Mouse (Mus musculus) lung, postnatal 0 days (tissue): ENCODE results near the gene Mrm3. TPM values are rescaled to one million over a fixed set of nuclear protein-coding genes. Genes with fewer than 3 reads are reported as not detected.

Experiments
- ATAC-seq: fragments of 200-750 bp; cut with Nextera tagmentation; 2 replicates; pipeline ENCODE4 v1.8.0; 2017; ENCODE audit warnings: moderate library complexity
- DNase-seq: peaks from one replicate; pipeline ENCODE4 v3.0.0-alpha.2; 2016; ENCODE audit warnings: low spot score
- H3K27ac ChIP-seq: fragments of 300-500 bp; sonication (generic); 2 replicates; pipeline ENCODE4 v1.5.1; 2014; ENCODE audit warnings: antibody characterized with exemption, mild to moderate bottlenecking, low read length, mixed read lengths
- H3K27me3 ChIP-seq: fragments of 300-500 bp; sonication (generic); replicated peaks from 2 replicates; pipeline ENCODE4 v1.6.1; 2014; ENCODE audit warnings: low read length, mixed read lengths; ENCODE audit not compliant: insufficient read depth
- H3K36me3 ChIP-seq: fragments of 300-500 bp; sonication (generic); 2 replicates; pipeline ENCODE4 v1.6.1; 2014; ENCODE audit warnings: low read length, mixed read lengths; ENCODE audit not compliant: insufficient read depth
- H3K4me1 ChIP-seq: fragments of 300-500 bp; sonication (generic); 2 replicates; pipeline ENCODE4 v1.6.1; 2014; ENCODE audit warnings: antibody characterized with exemption, low read depth, low read length, mixed read lengths; ENCODE audit not compliant: insufficient read depth
- H3K4me2 ChIP-seq: fragments of 300-500 bp; sonication (generic); replicated peaks from 2 replicates; pipeline ENCODE4 v1.6.1; 2014; ENCODE audit warnings: low read depth, mild to moderate bottlenecking, low read length, moderate library complexity, mixed read lengths
- H3K4me3 ChIP-seq: fragments of 300-500 bp; sonication (generic); 2 replicates; pipeline ENCODE4 v1.5.1; 2014; ENCODE audit warnings: low read depth, low read length
- H3K9ac ChIP-seq: fragments of 300-500 bp; sonication (generic); replicated peaks from 2 replicates; pipeline ENCODE4 v1.6.1; 2014; ENCODE audit warnings: low read depth, mild to moderate bottlenecking
- H3K9me3 ChIP-seq: fragments of 300-500 bp; sonication (generic); 2 replicates; pipeline ENCODE4 v1.6.1; 2016; ENCODE audit warnings: low read length, mixed read lengths
- CTCF ChIP-seq: IDR thresholded peaks from 2 replicates; pipeline ENCODE4 v1.5.1; 2016; ENCODE audit warnings: antibody characterized with exemption, mild to moderate bottlenecking
- EP300 ChIP-seq: IDR thresholded peaks from 2 replicates; pipeline ENCODE4 v1.6.1; 2016; ENCODE audit warnings: antibody characterized with exemption, mild to moderate bottlenecking, control low read depth
- WGBS: fragments of 180-500 bp; shearing (Covaris S2); extraction: QIAGEN DNeasy Blood & Tissue Kit; methylation state at CpG from one replicate; pipeline ENCODE4 v1.1.7; 2014; 5-methylcytosine and 5-hydroxymethylcytosine counted together
- polyA plus RNA-seq: library from polyadenylated mRNA; unstranded; fragments of >200 nt; fragmentation: Nextera tagmentation; extraction: Ambion mirVana; gene quantifications from 2 replicates; pipeline ENCODE4 v1.2.1, GENCODE M21; 2015

Mrm3 gene
- polyA plus RNA-seq, 1 experiment from 2014 or later = 7.7 TPM

DNA sequence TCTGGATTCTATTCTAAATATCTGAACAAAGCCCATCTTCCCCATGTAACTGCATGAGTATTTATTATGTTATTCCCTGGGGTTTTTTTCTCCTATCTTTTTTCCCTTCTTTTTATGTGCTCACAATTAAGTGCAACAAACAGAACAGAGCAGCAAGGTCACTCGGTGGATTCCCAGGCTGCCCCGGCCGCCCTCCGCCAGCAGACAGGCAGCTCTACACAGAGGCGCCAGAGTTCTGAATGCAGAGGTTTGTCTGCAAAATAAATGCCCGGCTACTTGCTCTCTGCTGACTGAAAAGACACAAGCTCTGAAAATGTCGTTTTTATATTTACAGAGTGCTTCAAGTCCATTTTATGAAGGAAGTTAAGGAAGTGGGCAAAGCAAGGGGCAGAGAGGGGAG is 24.0 kb downstream of the Mrm3 start:
- Histone ChIP-seq H3K27ac (no peak overlapping the region), H3K4me2 (no peak overlapping the region), H3K9ac (no peak overlapping the region), H3K27me3 (no peaks in the 10 kb centered on the region), H3K9me3 (no peaks in the 10 kb centered on the region), H3K36me3 (no peaks in the 10 kb centered on the region), H3K4me3 (no peak overlapping the region), H3K4me1 (no peaks in the 10 kb centered on the region)
- ATAC-seq = no peak
- DNase-seq = no peak
- 58% methylated on average over 7 of the region's 7 CpGs for WGBS
- no peak for TF ChIP-seq EP300
- no peak for TF ChIP-seq CTCF

DNA sequence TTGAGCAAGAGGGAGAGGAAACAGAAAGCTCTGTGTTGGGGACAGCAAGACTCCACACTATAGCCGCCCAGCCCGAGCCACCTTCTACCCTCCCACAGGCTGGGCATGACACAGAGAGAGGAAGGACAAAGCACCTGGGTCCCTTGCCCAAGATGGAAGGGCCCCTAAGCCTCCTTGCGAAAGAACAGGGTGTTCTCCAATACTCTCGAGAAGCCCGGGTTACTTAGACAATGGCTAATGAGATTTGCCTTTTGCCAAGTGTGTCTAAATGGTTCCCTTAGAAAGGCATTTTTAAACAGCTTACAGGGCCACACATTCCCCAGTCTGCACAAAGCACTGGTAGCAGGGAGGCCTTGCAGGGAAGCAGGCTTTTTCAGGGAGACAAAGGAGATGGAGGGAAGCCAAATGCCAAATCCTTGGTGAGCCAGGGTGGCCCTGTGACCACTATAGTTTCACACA is 24.5 kb downstream of the Mrm3 start:
- TF ChIP-seq CTCF = no peak
- no peak for TF ChIP-seq EP300
- Histone ChIP-seq H3K9ac (no peak overlapping the region), H3K9me3 (no peaks in the 10 kb centered on the region), H3K27ac (no peak overlapping the region), H3K36me3 (no peaks in the 10 kb centered on the region), H3K4me1 (no peaks in the 10 kb centered on the region), H3K4me2 (no peak overlapping the region), H3K4me3 (no peak overlapping the region), H3K27me3 (no peaks in the 10 kb centered on the region)
- WGBS = 37% methylated on average over 5 of the region's 5 CpGs
- ATAC-seq = no peak
- peak; percentile 7 for DNase-seq

DNA sequence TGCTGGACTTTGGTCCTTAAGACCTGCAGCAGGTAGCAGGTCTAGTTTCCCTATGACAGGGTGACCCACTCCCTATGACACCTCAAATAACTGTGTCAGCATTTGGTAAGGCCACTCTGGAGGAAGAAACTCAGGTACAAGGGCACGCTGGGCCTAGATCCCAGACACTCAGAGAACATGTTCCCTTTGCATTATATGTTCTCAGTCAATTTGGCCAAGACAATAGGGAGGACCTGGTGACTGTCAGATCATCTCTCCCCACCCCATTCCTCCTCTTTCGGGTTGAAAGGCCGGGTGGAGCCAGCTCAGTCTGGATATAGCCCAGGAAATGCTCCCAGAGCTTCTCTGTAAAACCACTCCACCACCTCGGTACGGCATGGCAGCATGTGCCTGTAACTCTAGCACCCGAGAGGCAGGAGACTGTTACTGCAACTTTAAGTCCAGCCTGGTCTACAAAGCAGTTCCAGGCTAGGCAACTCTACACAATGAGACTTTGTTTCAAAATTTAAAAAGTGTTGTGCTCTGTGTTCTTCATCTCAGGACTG is 25.1 kb downstream of the Mrm3 start:
- Histone ChIP-seq H3K4me1 (no peaks in the 10 kb centered on the region), H3K9ac (no peak overlapping the region), H3K27ac (no peak overlapping the region), H3K9me3 (no peaks in the 10 kb centered on the region), H3K4me3 (no peak overlapping the region), H3K4me2 (no peak overlapping the region), H3K27me3 (no peaks in the 10 kb centered on the region), H3K36me3 (no peaks in the 10 kb centered on the region)
- WGBS = 75% methylated on average over 6 of the region's 6 CpGs
- 0 out of 2 replicates have a peak, but pooled peaks have one; percentile 2 for TF ChIP-seq CTCF
- no peak for TF ChIP-seq EP300
- DNase-seq (no peak), ATAC-seq (no peak)

DNA sequence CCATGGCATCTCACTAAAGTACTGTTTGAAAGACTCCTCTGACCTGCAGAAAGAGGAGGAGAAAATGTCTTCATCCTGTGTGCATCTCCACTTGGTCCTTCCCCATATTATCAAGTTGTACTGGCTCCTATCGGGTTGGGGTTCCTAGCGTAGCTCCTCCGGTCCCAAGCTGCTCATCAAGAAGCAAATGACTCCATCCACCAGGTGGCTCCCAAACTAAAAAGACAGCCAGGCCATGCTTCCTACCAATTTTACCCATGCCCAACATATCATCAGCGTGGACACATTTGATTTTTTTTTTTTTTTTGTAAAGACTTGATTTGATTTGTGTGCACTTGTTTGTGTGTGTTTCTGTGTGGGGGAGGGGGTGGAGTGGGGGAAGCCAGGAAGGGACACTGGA is 28.9 kb downstream of the Mrm3 start:
- H3K9ac ChIP-seq = no peak overlapping the region
- H3K9me3 ChIP-seq = no peaks in the 10 kb centered on the region
- ATAC-seq = no peak
- H3K36me3 ChIP-seq = no peaks in the 10 kb centered on the region
- H3K4me3 ChIP-seq = no peak overlapping the region
- TF ChIP-seq CTCF (peak; percentile 61), EP300 (no peak)
- peak; percentile 36 for DNase-seq
- no peak overlapping the region for H3K4me2 ChIP-seq
- no peaks in the 10 kb centered on the region for H3K4me1 ChIP-seq
- no peak overlapping the region for H3K27ac ChIP-seq
- WGBS = 70% methylated on average over 4 of the region's 4 CpGs
- no peaks in the 10 kb centered on the region for H3K27me3 ChIP-seq

DNA sequence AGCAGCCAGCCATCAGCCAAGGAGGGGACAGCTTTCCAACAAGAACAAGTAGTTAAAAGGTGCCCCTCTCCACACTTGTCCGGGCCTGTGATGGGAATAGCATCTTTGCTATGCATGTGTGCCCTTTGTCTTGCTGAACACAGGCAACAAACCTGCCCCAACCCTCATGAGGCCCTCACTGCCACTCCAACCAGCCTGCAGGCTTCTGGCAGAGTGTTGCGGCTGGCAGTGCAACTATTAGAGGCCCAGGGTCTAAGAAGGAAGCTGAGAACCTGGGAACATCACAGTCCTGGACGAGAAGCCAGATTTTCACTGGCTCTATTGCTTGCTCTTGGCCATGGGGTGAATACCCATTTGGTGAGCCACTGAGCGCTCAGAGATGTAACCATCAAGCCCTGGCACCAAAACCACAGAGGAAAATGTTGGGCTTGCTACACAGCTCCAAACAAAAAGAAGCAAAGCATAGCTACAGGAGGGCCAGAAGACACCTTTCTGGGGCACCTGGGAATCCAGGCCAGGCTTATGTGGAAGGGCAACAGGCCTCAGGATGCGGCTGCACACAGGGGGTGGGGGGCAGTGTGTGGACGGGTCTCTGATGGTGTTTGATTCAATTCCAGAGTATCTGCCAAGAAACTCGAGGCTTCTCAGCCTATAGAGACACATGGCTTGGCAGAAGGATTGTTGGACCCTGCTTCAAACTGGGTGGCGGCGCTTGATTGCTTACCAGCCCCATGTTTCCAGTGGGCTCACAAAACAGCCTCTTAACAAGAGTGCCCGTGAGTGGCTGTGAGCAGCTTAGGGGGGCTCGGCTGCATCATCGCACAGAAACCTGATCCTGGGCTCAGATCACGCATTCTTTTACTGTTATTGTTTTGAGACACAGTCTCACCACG is 35.7 kb downstream of the Mrm3 start:
- TF ChIP-seq CTCF (no peak), EP300 (no peak)
- Histone ChIP-seq H3K9me3 (no peaks in the 10 kb centered on the region), H3K36me3 (no peaks in the 10 kb centered on the region), H3K4me3 (no peak overlapping the region), H3K9ac (no peak overlapping the region), H3K27ac (no peak overlapping the region), H3K4me2 (no peak overlapping the region), H3K4me1 (no peaks in the 10 kb centered on the region), H3K27me3 (no peaks in the 10 kb centered on the region)
- DNase-seq = no peak
- no peak for ATAC-seq
- 59% methylated on average over 14 of the region's 14 CpGs for WGBS

DNA sequence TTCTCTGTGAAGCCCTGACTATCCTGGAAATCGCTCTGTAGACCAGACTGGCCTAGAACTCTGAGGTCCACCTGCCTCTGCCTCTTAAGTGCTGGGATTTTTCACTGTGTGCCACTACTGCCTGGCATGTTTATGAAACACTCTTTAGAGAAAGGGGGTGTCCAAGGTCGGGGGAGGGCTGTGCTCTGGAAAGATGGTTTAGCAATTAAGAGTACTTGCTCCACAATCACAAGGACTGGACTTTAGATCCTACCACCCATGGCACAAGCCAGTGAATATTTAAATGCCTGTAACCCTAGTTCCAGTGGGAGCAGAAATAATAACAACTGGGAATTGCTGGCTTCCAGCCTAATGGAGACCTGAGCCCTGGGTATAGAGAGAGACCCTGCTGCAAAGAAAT is 36.5 kb downstream of the Mrm3 start:
- H3K4me3 ChIP-seq = no peak overlapping the region

More for the DNA sequence above, 36.5 kb downstream of the Mrm3 start:
- H3K4me2 ChIP-seq = no peak overlapping the region
- H3K9me3 ChIP-seq = no peaks in the 10 kb centered on the region
- 48% methylated on average over 2 of the region's 2 CpGs for WGBS
- no peaks in the 10 kb centered on the region for H3K36me3 ChIP-seq
- no peak overlapping the region for H3K9ac ChIP-seq
- DNase-seq = no peak
- TF ChIP-seq EP300 (no peak), CTCF (no peak)
- no peak for ATAC-seq
- no peak overlapping the region for H3K27ac ChIP-seq
- H3K27me3 ChIP-seq = no peaks in the 10 kb centered on the region
- H3K4me1 ChIP-seq = no peaks in the 10 kb centered on the region
